Mouse (Mus musculus) brain, embryonic 14.5 days (tissue): ENCODE results near the gene Limch1.

ENCODE experiments used
- CTCF ChIP-seq: fragments of 200-500 bp; IDR thresholded peaks from 2 replicates; pipeline ENCODE4 v1.5.1; 2012; ENCODE audit warnings: inconsistent platforms, mild to moderate bottlenecking, moderate library complexity, borderline replicate concordance; ENCODE audit not compliant: insufficient read depth, insufficient read length; ENCODE audit errors: extremely low read depth
- POLR2A ChIP-seq: fragments of 200-500 bp; IDR thresholded peaks from 2 replicates; pipeline ENCODE4 v1.6.1; 2012; ENCODE audit warnings: mild to moderate bottlenecking, inconsistent platforms, borderline replicate concordance; ENCODE audit not compliant: poor library complexity, insufficient read depth, insufficient read length, severe bottlenecking; ENCODE audit errors: extremely low read depth

- TF ChIP-seq CTCF (no peak), POLR2A (no peak)
These were observed 52.5 kb downstream of the Limch1 start for GRCm38 (mm10) chr5:66798135-66798534.
